Mouse (Mus musculus) adrenal gland, postnatal 14 days (tissue): ENCODE measurements around the gene Rps6kb1. TPM values are rescaled to one million over a fixed set of nuclear protein-coding genes. Genes with fewer than 3 reads are reported as not detected.
A peak's percentile ranks its signal among the peaks of the same experiment; 100 is the strongest.
"Not testable (repeated sequence)": the region's sequence is repeated elsewhere in the genome, so short reads cannot be mapped to it uniquely, and the experiment has no call there.

Experiments used
- DNase-seq: peaks from one replicate; pipeline ENCODE4 v3.0.0; 2021; ENCODE audit warnings: mixed read lengths
- total RNA-seq: library from RNA; stranded (reverse); gene quantifications from 2 replicates; pipeline ENCODE4 v1.2.3, GENCODE M21; 2021

The Rps6kb1 gene
- total RNA-seq, 1 experiment from 2014 or later = 39.4 TPM

GRCm38 (mm10) chr11:86542851-86543250 is 1.8 kb downstream of the Rps6kb1 start:
- DNase-seq = no peak

DNA sequence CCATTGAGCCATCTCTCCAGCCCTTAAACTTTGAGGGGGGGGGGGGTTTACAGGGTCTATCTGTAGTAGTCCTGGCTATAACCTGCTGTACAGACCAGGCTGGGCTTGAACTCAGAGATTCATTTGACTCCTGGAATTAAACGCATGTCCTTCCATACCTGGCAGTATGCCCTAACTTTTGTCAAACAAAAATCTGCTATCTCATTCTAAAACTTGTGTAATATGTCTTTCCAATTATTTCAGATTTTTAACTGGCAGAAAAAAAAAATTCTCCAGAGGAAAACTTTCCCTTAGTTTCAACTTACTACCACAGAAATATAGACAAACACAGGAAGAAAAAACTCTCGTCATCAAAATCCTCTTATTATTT is 4.1 kb downstream of the Rps6kb1 start:
- no peak for DNase-seq

GRCm38 (mm10) chr11:86539716-86540475 is 4.7 kb downstream of the Rps6kb1 start:
- no peak for DNase-seq

- no peak for DNase-seq
These were observed 5.8 kb downstream of the Rps6kb1 start for GRCm38 (mm10) chr11:86538786-86539185.

GRCm38 (mm10) chr11:86534201-86534910 is 10.2 kb downstream of the Rps6kb1 start:
- DNase-seq = peak; percentile 17

DNA sequence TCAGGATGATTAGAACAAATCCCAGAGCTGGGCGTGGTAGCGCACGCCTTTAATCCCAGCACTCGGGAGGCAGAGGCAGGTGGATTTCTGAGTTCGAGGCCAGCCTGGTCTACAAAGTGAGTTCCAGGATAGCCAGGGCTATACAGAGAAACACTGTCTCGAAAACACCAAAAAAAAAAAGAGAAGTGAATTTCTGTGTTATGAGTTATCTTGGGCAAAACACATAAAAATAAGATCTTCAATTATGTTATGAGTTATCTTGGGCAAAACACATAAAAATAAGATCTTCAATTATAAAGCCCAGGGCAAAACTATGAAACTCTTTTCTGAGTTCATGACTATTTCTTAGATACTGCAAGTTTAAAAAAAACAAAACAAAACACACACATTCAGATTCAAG is 11.3 kb downstream of the Rps6kb1 start:
- DNase-seq = not testable (repeated sequence)

DNA sequence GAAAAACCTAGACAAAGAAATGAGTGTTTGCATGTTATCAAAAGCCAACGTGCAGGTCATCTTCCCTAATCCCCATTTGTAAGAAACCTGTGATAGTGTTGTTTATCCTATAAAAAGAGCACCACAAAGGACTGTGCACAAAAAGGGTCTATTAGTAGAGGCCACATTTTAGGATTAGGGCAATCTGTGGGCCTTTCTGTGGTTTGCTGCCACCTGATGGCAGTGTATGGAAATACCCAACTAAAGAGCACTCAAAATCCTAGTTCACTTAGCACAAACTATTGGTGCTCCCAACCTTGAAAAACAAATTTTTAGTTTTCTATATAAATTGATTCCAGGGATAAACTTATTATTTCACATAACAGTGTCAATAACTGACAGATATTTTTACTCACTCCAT is 11.8 kb downstream of the Rps6kb1 start:
- DNase-seq = peak; percentile 36

DNA sequence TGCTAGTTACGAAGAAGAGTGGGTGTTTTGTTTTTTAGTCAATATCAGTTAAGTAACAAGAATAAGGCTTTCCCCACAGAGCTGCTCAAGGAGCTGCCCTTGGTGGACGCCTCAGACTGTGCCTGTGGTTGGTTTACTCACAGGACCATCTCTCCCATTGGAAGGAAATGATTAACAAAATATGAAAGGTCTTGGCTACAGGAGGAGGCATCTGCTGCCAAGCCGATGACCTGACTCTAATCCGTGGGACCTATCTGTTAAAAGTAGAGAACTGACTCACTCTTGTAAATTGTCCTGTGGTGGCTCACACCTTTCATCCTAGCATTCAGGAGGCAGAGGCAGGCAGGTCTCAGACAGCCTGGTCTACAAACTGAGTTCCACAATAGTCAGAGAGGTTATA is 17.1 kb downstream of the Rps6kb1 start:
- peak; percentile 14 for DNase-seq

GRCm38 (mm10) chr11:86519751-86520150 is 24.9 kb downstream of the Rps6kb1 start:
- DNase-seq = no peak

DNA sequence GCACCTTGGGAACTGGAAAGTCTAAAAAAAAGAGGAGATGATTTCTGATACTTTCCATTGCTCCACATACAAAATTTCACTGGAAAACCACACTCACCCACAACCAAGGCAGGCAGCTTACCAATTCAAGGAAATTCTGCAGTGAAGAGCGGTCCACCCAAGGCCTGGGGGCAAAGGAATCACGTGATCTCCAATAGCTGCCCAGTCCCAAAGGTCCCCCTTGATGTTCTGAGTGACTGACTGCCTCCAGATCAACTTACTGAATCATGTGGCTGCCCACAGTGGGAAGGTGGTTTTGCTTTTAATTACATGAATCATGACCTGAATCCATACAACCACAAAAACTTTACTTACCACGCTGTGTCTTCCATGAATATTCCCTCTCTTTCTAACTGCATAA is 27.4 kb downstream of the Rps6kb1 start:
- no peak for DNase-seq

- no peak for DNase-seq
These were observed 28.0 kb downstream of the Rps6kb1 start for GRCm38 (mm10) chr11:86516620-86517019.

DNA sequence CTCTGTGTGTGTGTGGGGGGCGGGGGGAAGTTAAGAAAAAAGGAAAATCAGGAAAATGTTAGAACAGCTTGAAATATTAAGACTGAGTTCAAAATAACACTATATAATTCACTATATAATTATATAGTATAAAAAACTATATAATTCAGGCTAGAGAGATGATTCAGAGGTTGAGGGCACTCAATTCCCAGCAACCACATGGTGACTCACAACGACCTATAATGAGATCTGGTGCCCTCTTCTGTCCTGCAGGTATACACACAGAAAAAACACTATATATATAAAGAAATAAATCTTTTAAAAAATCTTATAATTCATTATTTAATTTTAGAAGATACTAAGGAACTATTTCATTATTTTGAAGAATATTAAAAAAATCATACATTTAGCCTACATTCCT is 36.6 kb downstream of the Rps6kb1 start:
- DNase-seq = no peak

- no peak for DNase-seq
These were observed 37.3 kb downstream of the Rps6kb1 start for GRCm38 (mm10) chr11:86507334-86507733.

DNA sequence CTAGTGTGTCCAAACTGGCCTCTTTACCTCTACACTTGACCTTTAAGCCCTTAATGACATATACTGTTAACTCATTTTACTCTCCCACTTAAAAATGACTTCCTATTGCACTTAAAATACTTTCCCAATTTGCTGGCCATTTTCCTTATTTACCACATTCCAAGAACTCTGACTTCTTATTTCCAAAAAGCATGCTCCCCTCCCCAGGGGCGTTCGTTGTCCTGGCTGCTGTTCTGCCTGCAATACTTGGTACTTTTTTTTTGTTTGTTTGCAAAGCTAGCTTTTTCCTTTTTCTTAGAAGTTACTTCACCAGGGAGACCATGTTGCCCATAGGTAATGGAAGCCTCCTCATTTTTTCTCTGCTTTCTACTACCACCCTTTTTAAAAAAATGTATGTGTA is 41.5 kb downstream of the Rps6kb1 start:
- DNase-seq = peak; percentile 36

DNA sequence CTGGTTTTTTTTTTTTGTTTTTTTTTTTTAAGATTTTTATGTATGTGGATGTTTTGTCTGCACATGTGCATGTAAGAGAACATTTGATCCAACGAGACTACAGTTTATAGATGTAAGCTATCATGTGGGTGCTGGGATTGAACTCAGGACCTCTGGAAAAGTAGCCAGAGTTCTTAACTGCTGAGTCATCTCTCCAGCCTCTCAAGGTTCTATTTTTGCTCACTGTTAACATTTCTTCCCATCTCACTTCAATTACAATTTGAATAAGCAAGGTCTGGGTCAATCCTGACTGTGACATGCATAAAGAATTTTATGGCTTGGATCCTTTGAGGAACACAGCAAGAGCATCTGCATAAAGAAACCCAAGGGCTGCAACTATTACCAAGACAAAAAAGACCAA is 43.8 kb downstream of the Rps6kb1 start:
- no peak for DNase-seq

GRCm38 (mm10) chr11:86497908-86498307 is 46.7 kb downstream of the Rps6kb1 start:
- no peak for DNase-seq

DNA sequence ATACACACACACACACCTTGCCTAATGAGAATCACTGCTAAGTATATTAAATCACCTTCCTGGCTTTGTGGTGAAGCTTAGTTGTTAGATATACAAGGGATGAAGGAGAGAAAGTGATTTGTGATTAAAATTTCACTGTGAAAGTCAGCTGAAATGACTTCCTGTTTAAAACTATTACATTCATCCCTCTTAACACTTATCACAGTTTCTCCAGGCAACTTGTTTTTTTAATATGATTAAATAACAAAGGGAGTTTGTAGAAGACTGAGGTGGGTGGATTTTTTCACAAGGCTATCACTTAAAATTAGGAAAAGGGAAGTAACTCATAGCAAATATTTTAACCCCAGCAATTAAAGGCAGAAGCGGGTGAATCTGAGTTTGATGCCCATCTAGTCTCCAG is 47.2 kb downstream of the Rps6kb1 start:
- no peak for DNase-seq

DNA sequence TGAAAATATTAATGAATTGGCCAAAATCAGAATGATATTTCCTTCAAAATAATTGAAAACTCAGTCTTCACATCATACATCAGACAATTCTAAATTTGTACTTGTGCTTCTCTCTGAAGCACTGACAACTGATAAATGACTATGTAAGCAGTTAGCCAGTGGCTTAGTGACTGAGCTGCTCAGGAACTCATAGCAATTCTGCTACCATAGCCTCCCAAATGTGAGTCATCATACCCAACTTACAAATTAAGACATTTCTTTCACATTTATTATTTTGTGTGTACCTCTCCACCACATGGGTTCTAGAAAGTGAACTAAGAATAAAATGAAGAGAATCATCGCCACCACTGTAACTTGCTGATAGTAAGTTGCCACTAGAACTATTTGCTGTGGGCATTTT is 53.8 kb downstream of the Rps6kb1 start:
- DNase-seq = no peak

GRCm38 (mm10) chr11:86484910-86485510 is 59.6 kb downstream of the Rps6kb1 start:
- DNase-seq = peak; percentile 63

GRCm38 (mm10) chr11:86484101-86484868 is 60.3 kb downstream of the Rps6kb1 start, which contains the start of gene Rnft1:
Gene Rnft1, plus strand, starts transcription at chr11:86484657.
- peak; percentile 100 for DNase-seq

GRCm38 (mm10) chr11:86473576-86473975 is 71.0 kb downstream of the Rps6kb1 start:
- DNase-seq = no peak

- peak; percentile 31 for DNase-seq
These were observed 71.8 kb downstream of the Rps6kb1 start for GRCm38 (mm10) chr11:86472771-86473171.

DNA sequence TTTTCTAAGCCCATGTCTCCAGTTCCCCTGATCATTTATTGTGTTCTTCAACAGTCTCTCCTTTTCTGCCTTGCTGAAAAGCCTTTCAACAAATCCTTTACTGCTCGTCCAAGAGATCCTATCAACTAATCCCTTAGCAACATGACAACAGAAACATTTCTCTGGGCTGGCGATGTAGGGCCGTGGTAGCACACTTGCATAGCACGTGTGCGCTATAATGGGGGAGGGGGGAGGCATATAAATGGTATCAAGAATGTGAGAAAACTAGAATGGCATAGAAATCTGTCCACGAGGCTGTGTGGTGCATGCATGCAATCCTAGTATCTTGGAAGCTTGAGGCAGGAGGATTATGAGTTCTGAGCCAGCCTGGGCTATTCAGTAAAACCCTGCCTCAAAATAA is 72.8 kb downstream of the Rps6kb1 start:
- DNase-seq = no peak
